Mouse (Mus musculus) adrenal gland, adult (tissue): ENCODE data around the gene Lonp2.

Source experiments
- DNase-seq, 2 experiments: peaks; one replicate each; pipeline ENCODE4 v3.0.0; 2022 to 2023; ENCODE audit warnings: low spot score in 1 of 2; ENCODE audit not compliant: inconsistent age in 2 of 2

The Lonp2 gene

DNA sequence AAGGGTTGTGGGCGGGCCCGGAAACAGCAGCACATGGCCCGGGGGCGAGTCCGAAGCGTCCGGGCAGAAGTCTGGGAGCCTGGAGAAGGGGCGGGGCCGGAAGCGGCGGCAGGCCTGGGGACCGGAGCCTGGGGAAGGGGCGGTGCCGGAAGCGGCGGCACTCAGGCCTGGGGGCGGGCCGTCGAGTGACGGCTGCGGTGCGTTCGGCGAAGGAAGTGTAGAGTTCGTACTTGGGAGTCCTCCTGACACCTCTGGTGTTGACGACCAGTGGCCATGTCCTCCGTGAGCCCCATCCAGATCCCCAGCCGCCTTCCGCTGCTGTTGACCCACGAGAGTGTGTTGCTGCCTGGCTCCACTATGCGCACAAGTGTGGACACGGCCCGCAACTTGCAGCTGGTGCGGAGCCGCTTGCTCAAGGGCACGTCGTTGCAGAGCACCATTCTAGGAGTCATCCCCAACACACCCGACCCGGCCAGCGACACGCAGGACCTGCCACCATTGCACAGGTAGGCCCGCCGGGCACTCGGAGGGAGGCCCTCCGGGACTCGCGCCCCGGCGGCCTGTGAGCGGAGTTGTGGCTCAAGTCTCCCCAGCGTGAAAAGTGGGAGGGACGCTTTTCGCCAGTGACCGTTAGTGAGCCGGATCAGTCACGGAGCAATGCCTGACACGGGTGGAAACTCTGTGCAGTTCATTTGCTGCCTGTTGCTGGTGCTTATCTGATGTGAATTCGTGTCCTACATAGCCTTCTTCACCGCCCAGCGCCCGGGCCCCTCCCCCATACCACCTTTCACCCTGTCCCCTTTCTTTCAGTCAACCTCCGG lies at the start of gene Lonp2:
Gene Lonp2 (plus strand): TSS at position 133 of the 821 bp plus-strand sequence.
- peak; percentile 99 for DNase-seq

DNA sequence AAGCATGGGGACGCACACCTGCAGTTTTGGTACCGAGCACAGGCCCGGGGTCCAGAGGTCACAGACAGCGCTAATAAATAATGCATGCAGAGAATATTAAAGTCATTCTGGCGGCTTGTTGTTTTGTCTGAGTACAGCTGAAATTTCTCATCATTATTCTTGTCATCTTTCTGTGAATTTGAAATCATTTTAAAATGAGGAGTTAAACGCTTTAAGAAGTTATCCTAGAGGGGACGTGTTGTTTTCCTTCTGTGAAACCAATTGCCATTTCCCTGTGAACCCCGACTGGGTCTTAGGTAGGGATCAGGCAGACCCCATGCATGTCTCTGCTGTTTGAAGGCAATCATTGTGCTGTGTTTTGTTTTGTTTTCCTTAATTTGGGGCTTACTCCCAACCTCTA lies 46.3 kb upstream of the Lonp2 start:
- DNase-seq = no peak

GRCm38 (mm10) chr8:86578076-86578475 lies 45.8 kb upstream of the Lonp2 start:
- peak; percentile 32 to 56 for DNase-seq

- no peak for DNase-seq
Observed at GRCm38 (mm10) chr8:86578693-86579092, 45.1 kb upstream of the Lonp2 start.

GRCm38 (mm10) chr8:86580458-86580857 lies 43.4 kb upstream of the Lonp2 start, which contains the start of gene Abcc12:
TSS of gene Abcc12 (minus strand) at chr8:86580686.
- DNase-seq = no peak

DNA sequence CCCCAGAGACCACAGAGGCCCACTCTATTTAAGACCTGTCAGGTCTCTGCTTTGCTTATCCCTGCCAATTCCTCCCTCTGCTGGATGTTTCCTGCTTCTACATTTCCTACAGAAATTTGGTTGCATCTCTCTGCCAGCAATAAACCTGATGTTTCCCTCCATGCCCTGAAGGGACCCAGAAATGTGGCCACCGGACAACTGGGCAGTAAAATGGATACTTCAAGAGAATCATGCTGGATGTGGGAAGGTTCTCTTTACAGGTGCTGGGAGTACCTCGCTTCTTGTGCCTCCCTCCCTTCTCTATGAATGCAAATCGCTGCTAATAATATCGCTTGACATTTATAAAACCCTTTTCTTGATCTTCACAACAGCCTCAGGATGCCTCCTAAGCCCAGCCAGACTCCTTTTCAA lies 41.9 kb upstream of the Lonp2 start:
- no peak for DNase-seq

DNA sequence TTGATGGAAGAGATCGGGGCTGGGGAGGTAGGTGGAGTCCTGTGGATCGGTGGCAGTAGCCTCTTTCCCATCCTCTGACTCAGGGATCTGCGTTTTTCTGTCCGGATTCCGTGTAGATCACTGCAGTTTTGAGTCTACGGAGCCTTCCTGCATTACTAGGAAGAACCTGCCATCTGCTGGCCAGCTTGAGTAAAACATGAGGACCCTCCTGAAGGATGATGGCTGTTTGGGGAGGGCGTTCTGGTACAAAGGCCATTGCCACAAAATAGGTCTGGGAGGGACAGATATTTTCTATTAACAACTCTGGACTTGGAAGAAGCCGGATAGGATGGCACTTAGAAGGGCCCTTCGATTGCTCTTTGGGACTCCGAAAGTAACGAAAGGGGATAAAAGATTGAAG lies 38.7 kb upstream of the Lonp2 start:
- peak; percentile 82 to 93 for DNase-seq

DNA sequence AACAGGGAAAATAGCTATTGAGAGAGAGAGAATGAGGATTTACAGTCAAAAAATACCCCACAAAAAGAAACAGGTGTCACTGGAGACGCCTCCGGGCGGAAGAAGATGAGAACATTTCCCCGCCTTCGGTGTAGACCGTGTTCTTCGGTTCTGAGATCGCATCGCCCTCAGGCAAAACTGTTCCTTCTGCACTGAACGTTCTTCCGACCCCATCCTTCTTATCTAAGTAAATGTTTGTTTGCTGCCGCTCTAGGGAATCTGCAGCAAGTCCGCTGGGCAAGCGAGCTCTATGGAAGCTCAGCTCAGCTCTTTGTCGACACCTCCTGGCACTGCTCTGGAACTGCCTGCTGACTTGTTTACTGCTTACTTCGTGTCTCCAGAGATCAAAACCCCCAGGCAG lies 38.3 kb upstream of the Lonp2 start:
- peak; percentile 77 to 91 for DNase-seq

GRCm38 (mm10) chr8:86586058-86586457 lies 37.8 kb upstream of the Lonp2 start:
- DNase-seq = no peak

- DNase-seq = no peak
Observed at GRCm38 (mm10) chr8:86586642-86587041, 37.2 kb upstream of the Lonp2 start.

GRCm38 (mm10) chr8:86588338-86588737 lies 35.5 kb upstream of the Lonp2 start:
- no peak for DNase-seq

GRCm38 (mm10) chr8:86593099-86593498 lies 30.7 kb upstream of the Lonp2 start:
- no peak for DNase-seq

DNA sequence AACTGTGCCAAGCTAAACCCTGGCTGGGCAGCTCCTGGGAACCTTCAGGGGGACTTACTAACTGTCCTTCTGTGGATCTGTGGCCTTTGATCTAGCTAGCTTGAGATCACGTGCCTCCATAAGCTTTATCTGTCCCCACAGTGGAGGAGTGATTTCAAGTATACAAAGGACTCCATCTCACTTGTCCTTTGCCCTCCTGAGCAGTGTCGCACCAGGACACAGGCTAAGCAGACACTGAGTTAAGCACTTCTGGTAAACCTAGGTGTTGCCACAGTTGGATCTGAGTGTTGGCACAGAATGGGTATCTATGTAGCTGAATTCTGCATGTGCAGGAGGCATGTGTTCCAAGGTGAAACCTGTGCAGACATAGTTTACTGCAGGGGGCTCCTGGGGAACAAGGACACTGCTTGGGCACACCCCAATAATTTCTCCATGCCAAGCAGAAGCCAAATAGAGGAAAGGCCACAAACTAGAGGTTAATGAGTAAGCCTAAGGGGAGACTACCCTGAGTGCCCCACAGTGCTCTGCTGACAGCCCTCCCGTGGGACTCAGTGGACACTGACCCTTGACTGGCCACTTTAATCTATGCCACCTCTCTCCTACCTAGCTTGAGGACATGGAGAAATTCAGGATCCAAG lies 29.6 kb upstream of the Lonp2 start:
- no peak for DNase-seq

DNA sequence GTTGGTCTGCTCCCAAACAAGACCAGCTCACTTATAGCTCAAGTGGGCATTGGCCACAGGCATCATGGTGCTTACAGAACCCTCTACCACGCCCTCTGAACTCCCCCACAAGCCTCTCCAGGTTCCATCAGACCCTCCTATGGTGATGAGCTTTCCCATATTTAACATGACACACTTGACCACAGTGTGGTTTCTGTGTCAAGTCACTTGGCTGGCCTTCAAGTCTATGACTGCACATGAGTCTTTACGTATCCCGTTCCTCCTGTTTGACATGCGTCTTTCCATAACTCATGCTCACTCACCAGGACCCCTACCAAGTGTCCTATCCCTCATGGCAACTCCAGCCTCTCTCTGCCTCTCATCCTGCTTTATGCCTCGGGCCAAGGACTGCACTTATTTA lies 28.2 kb upstream of the Lonp2 start:
- no peak for DNase-seq

DNA sequence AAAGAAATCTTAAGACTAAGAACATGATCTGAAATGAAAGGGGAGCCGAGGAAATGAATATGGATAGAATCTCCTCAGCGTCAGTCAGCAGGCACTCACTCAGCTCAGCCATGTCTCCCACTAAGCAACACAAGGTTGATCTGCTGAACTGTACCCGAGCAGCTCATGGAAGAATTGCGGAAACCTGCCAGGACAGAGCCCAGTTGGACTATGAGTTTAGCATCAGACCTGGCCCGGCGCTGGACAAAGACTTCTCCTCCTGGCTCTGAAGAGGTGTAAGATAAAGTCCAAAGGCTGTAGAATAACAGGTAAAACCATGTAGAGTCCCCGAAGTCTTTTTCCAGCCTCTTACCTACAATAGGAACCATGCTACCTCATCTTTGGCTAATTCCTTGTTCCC lies 26.2 kb upstream of the Lonp2 start:
- no peak for DNase-seq

DNA sequence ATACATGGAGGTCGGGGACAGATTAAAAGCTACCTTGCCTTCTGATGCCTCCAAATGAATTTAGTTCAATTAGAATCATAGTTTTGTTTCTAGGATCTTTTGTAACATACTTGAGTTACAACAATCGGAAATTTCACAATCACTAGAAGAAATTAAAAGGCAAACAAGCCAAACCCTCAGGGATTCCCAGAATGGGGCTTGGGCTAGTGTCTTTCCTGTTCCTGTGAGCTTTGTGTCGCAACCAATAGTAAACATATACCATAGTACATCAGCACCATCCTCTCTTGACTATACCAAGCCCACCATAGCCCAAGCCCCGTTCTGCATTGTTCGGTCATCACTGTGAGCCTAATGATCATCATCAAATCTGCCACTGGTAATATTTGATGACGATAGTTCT lies 24.5 kb upstream of the Lonp2 start:
- no peak for DNase-seq

DNA sequence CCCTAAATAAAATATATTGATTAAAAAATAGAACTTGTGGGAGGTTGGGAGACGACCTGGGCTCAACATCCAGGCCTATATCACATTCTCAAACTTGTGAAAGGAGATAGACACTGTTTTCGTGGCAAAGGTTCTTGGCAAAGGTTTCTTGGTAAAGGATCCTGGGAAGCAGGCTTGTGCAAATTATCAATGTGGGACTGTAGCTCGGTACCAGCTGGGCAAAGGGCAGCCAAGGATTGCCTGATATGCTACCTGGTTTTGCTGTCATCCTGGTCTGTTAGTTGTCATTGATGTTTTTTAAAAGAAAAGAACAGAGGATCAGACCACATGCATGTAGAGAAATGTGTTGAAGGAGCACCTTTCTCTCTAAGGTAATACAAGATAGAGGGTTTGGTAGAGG lies 23.5 kb upstream of the Lonp2 start:
- DNase-seq = no peak

DNA sequence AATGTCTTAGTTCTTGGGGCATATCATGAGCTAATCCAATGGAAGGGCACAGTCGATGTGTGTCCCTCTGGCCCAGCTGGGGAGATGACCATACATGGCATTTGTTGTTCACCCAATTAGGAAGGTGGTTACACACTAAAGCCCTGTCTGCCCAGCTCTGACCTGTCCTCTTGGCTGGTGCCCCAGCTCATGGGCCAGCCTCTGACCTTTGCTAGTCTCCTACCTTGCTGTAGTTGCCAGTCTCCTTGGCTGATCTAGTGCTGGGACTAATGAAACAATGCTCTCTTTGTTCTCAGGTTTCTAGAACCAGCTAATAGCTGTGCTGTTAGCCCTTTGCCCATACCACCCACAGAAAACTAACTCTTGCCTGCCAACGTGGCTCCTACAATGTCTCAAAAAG lies 20.7 kb upstream of the Lonp2 start:
- no peak for DNase-seq

DNA sequence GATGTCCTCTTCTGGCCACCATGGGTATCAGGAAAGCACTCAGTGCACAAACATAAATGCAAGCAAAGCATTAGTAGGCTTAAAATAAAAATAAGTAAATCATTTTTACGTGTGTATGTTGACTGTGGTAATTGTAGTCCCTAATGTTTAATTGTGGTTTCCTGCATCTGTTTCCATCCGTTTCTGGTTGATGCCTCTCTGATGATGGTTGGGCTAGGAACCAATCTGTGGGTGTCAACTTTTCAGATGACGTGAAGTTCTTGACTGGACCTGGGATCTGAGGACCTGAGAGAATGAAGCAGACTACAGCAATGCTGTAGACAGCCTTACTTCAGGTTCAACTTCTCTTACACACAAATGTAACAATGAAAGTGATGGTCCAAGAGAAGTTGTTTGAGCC lies 19.2 kb upstream of the Lonp2 start:
- DNase-seq = no peak

DNA sequence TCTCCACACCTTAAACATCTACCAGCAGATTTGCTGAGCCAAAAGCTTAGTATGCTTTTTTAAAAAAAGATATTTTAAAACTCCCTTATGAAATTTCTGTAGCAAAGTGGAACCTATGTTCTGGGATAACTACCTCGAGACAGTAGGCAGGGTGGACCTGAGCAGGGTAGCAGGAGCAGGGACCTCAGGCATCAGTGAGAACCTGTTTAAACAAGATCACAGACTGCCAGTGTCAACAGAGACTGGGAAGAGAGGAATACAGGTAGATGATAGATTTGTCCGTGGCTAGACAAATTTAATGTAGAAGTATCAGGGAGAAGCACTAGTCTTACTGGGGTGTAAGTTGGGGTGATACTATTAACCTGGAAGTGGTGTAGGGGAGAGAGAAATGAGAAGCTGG lies 10.0 kb upstream of the Lonp2 start:
- DNase-seq = no peak

DNA sequence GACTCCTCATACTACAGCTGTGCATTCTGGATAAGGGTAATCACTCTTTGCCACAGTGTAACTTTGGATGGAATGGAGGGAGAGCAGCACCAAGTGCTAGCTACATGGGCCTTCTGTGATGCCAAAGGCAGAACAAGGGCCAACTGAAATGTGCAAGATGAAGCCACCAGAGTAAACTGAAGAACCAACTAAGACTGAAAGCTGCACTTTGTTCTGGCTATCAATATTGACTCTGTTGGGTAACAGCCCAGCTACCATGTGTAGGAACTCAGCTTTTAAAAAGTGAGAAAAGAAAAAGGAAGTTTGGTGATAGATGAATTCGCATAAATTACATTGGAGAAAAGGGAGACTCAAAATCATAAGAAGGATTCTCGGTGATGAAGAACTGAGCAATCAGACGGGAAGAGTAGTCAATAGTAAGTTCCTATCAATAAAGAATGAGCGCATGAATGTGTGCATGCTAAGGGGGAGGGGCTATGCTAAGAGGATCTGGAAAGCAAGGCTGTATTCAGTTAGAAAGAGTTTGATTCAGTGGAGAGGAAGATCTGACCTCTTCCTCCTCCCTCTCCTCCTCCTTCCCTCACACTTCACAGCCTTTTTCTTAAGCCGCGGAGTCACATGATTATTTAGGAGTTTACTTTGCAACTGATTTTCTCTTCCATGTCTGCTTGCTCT lies 8.6 kb upstream of the Lonp2 start:
- DNase-seq = no peak

GRCm38 (mm10) chr8:86617759-86618387 lies 6.0 kb upstream of the Lonp2 start:
- no peak for DNase-seq
